Mouse (Mus musculus): ENCODE results near the gene Ganc. TPM values are rescaled to one million over a fixed set of nuclear protein-coding genes. Genes with fewer than 3 reads are reported as not detected.

The Ganc gene
- polyA plus RNA-seq (2014; fragmentation: Nextera tagmentation; extraction: Ambion mirVana): 7.8 and 9.2 TPM in 2 replicates

- WGBS: under 1% methylated on average over 17 of the region's 17 CpGs
- DNase-seq: no peak
- no peaks in the 10 kb centered on the region for H3K9me3 ChIP-seq (ENCODE audit: control insufficient read depth, low read length)
- H3K27ac ChIP-seq (replicated peaks; ENCODE audit: low read depth, low read length): peak within 1 kb of the TSS; percentile 84
- peak within 1 kb of the TSS; percentile 91 for H3K4me2 ChIP-seq (ENCODE audit: low read length)
- H3K9ac ChIP-seq (replicated peaks; ENCODE audit: low read length): peak within 1 kb of the TSS; percentile 79
- peak; percentile 73 for ATAC-seq (ENCODE audit: low FRiP score, low TSS enrichment)
- peaks cover 18% of the 10 kb centered on the region for H3K4me1 ChIP-seq (ENCODE audit: control insufficient read depth, insufficient read depth, low read length)
- peaks cover 5% of the 10 kb centered on the region; the same call in 1 of the 2 replicates for H3K36me3 ChIP-seq (ENCODE audit: control insufficient read depth, insufficient read depth, low read length)
- no peaks in the 10 kb centered on the region for H3K27me3 ChIP-seq (ENCODE audit: control insufficient read depth, insufficient read depth, low read length)
- peak within 1 kb of the TSS; percentile 81 for H3K4me3 ChIP-seq (replicated peaks; ENCODE audit: low read depth, low read length)
These were observed at the start of gene Ganc for GRCm38 (mm10) chr2:120403653-120403985. TSS of gene Ganc (plus strand) at chr2:120403896.

- H3K27ac ChIP-seq (replicated peaks; ENCODE audit: low read depth, low read length): no peak overlapping the region
- H3K36me3 ChIP-seq (ENCODE audit: control insufficient read depth, insufficient read depth, low read length): peaks cover 61% of the 10 kb centered on the region
- no peak for DNase-seq
- WGBS: 85% methylated on average over 1 of the region's 1 CpGs
- H3K4me2 ChIP-seq (ENCODE audit: low read length): no peak overlapping the region
- H3K9me3 ChIP-seq (ENCODE audit: control insufficient read depth, low read length): no peaks in the 10 kb centered on the region
- H3K27me3 ChIP-seq (ENCODE audit: control insufficient read depth, insufficient read depth, low read length): no peaks in the 10 kb centered on the region
- H3K9ac ChIP-seq (replicated peaks; ENCODE audit: low read length): no peak overlapping the region
- H3K4me1 ChIP-seq (ENCODE audit: control insufficient read depth, insufficient read depth, low read length): no peaks in the 10 kb centered on the region
- ATAC-seq (ENCODE audit: low FRiP score, low TSS enrichment): no peak
- no peak overlapping the region for H3K4me3 ChIP-seq (replicated peaks; ENCODE audit: low read depth, low read length)
These were observed 43.3 kb upstream of the Ganc start for GRCm38 (mm10) chr2:120360425-120360824.

GRCm38 (mm10) chr2:120366501-120366900 lies 37.2 kb upstream of the Ganc start:
- no peak overlapping the region for H3K9ac ChIP-seq (replicated peaks; ENCODE audit: low read length)
- H3K4me2 ChIP-seq (ENCODE audit: low read length): no peak overlapping the region
- 97% methylated on average over 3 of the region's 3 CpGs for WGBS
- H3K4me1 ChIP-seq (ENCODE audit: control insufficient read depth, insufficient read depth, low read length): no peaks in the 10 kb centered on the region
- ATAC-seq (ENCODE audit: low FRiP score, low TSS enrichment): no peak
- no peak for DNase-seq
- no peaks in the 10 kb centered on the region for H3K27me3 ChIP-seq (ENCODE audit: control insufficient read depth, insufficient read depth, low read length)
- H3K9me3 ChIP-seq (ENCODE audit: control insufficient read depth, low read length): no peaks in the 10 kb centered on the region
- H3K4me3 ChIP-seq (replicated peaks; ENCODE audit: low read depth, low read length): no peak overlapping the region
- peaks cover 71% of the 10 kb centered on the region for H3K36me3 ChIP-seq (ENCODE audit: control insufficient read depth, insufficient read depth, low read length)
- H3K27ac ChIP-seq (replicated peaks; ENCODE audit: low read depth, low read length): no peak overlapping the region

GRCm38 (mm10) chr2:120367416-120368207 lies 36.1 kb upstream of the Ganc start:
- WGBS: 95% methylated on average over 4 of the region's 4 CpGs
- no peak for DNase-seq
- peaks cover 70% of the 10 kb centered on the region for H3K36me3 ChIP-seq (ENCODE audit: control insufficient read depth, insufficient read depth, low read length)

GRCm38 (mm10) chr2:120373858-120374257 lies 29.8 kb upstream of the Ganc start:
- H3K4me1 ChIP-seq (ENCODE audit: control insufficient read depth, insufficient read depth, low read length): no peaks in the 10 kb centered on the region
- no peak overlapping the region for H3K4me3 ChIP-seq (replicated peaks; ENCODE audit: low read depth, low read length)
- no peak overlapping the region for H3K4me2 ChIP-seq (ENCODE audit: low read length)
- no peak overlapping the region for H3K9ac ChIP-seq (replicated peaks; ENCODE audit: low read length)
- WGBS: 88% methylated on average over 4 of the region's 4 CpGs
- peaks cover 83% of the 10 kb centered on the region for H3K36me3 ChIP-seq (ENCODE audit: control insufficient read depth, insufficient read depth, low read length)
- DNase-seq (no peak), ATAC-seq (ENCODE audit: low FRiP score, low TSS enrichment) (no peak)
- H3K27me3 ChIP-seq (ENCODE audit: control insufficient read depth, insufficient read depth, low read length): no peaks in the 10 kb centered on the region
- H3K27ac ChIP-seq (replicated peaks; ENCODE audit: low read depth, low read length): no peak overlapping the region
- H3K9me3 ChIP-seq (ENCODE audit: control insufficient read depth, low read length): no peaks in the 10 kb centered on the region

More at GRCm38 (mm10) chr2:120367416-120368207, 36.1 kb upstream of the Ganc start:
- no peak overlapping the region for H3K9ac ChIP-seq (replicated peaks; ENCODE audit: low read length)
- no peak overlapping the region for H3K27ac ChIP-seq (replicated peaks; ENCODE audit: low read depth, low read length)
- no peaks in the 10 kb centered on the region for H3K9me3 ChIP-seq (ENCODE audit: control insufficient read depth, low read length)
- H3K4me2 ChIP-seq (ENCODE audit: low read length): no peak overlapping the region
- H3K4me1 ChIP-seq (ENCODE audit: control insufficient read depth, insufficient read depth, low read length): no peaks in the 10 kb centered on the region
- no peak overlapping the region for H3K4me3 ChIP-seq (replicated peaks; ENCODE audit: low read depth, low read length)
- no peak for ATAC-seq (ENCODE audit: low FRiP score, low TSS enrichment)
- H3K27me3 ChIP-seq (ENCODE audit: control insufficient read depth, insufficient read depth, low read length): no peaks in the 10 kb centered on the region

GRCm38 (mm10) chr2:120386264-120386663 lies 17.4 kb upstream of the Ganc start:
- no peaks in the 10 kb centered on the region for H3K27me3 ChIP-seq (ENCODE audit: control insufficient read depth, insufficient read depth, low read length)
- H3K4me1 ChIP-seq (ENCODE audit: control insufficient read depth, insufficient read depth, low read length): no peaks in the 10 kb centered on the region
- WGBS: 100% methylated on average over 1 of the region's 1 CpGs
- no peak overlapping the region for H3K27ac ChIP-seq (replicated peaks; ENCODE audit: low read depth, low read length)
- DNase-seq (no peak), ATAC-seq (ENCODE audit: low FRiP score, low TSS enrichment) (no peak)
- no peak overlapping the region for H3K4me2 ChIP-seq (ENCODE audit: low read length)
- peaks cover 64% of the 10 kb centered on the region for H3K36me3 ChIP-seq (ENCODE audit: control insufficient read depth, insufficient read depth, low read length)
- H3K9ac ChIP-seq (replicated peaks; ENCODE audit: low read length): no peak overlapping the region
- H3K9me3 ChIP-seq (ENCODE audit: control insufficient read depth, low read length): no peaks in the 10 kb centered on the region
- H3K4me3 ChIP-seq (replicated peaks; ENCODE audit: low read depth, low read length): no peak overlapping the region

GRCm38 (mm10) chr2:120387291-120387690 lies 16.4 kb upstream of the Ganc start:
- H3K9ac ChIP-seq (replicated peaks; ENCODE audit: low read length): no peak overlapping the region
- 98% methylated on average over 1 of the region's 1 CpGs for WGBS
- H3K9me3 ChIP-seq (ENCODE audit: control insufficient read depth, low read length): no peaks in the 10 kb centered on the region
- H3K27me3 ChIP-seq (ENCODE audit: control insufficient read depth, insufficient read depth, low read length): no peaks in the 10 kb centered on the region
- ATAC-seq (ENCODE audit: low FRiP score, low TSS enrichment): no peak
- DNase-seq: no peak
- H3K36me3 ChIP-seq (ENCODE audit: control insufficient read depth, insufficient read depth, low read length): peaks cover 60% of the 10 kb centered on the region
- H3K27ac ChIP-seq (replicated peaks; ENCODE audit: low read depth, low read length): no peak overlapping the region
- no peak overlapping the region for H3K4me3 ChIP-seq (replicated peaks; ENCODE audit: low read depth, low read length)
- H3K4me1 ChIP-seq (ENCODE audit: control insufficient read depth, insufficient read depth, low read length): no peaks in the 10 kb centered on the region
- no peak overlapping the region for H3K4me2 ChIP-seq (ENCODE audit: low read length)

GRCm38 (mm10) chr2:120389376-120389775 lies 14.3 kb upstream of the Ganc start:
- 94% methylated on average over 3 of the region's 3 CpGs for WGBS
- Histone ChIP-seq H3K9ac (replicated peaks; ENCODE audit: low read length) (no peak overlapping the region), H3K36me3 (ENCODE audit: control insufficient read depth, insufficient read depth, low read length) (peaks cover 62% of the 10 kb centered on the region), H3K4me3 (replicated peaks; ENCODE audit: low read depth, low read length) (no peak overlapping the region), H3K4me2 (ENCODE audit: low read length) (no peak overlapping the region), H3K9me3 (ENCODE audit: control insufficient read depth, low read length) (no peaks in the 10 kb centered on the region), H3K4me1 (ENCODE audit: control insufficient read depth, insufficient read depth, low read length) (no peaks in the 10 kb centered on the region), H3K27me3 (ENCODE audit: control insufficient read depth, insufficient read depth, low read length) (no peaks in the 10 kb centered on the region), H3K27ac (replicated peaks; ENCODE audit: low read depth, low read length) (no peak overlapping the region)
- DNase-seq (no peak), ATAC-seq (ENCODE audit: low FRiP score, low TSS enrichment) (no peak)

- peaks cover 68% of the 10 kb centered on the region for H3K36me3 ChIP-seq (ENCODE audit: control insufficient read depth, insufficient read depth, low read length)
- no peak overlapping the region for H3K4me2 ChIP-seq (ENCODE audit: low read length)
- no peak overlapping the region for H3K4me3 ChIP-seq (replicated peaks; ENCODE audit: low read depth, low read length)
- ATAC-seq (ENCODE audit: low FRiP score, low TSS enrichment) (no peak), DNase-seq (no peak)
- no peak overlapping the region for H3K9ac ChIP-seq (replicated peaks; ENCODE audit: low read length)
- H3K9me3 ChIP-seq (ENCODE audit: control insufficient read depth, low read length): no peaks in the 10 kb centered on the region
- H3K27ac ChIP-seq (replicated peaks; ENCODE audit: low read depth, low read length): no peak overlapping the region
- WGBS: 98% methylated on average over 1 of the region's 1 CpGs
- H3K27me3 ChIP-seq (ENCODE audit: control insufficient read depth, insufficient read depth, low read length): no peaks in the 10 kb centered on the region
- no peaks in the 10 kb centered on the region for H3K4me1 ChIP-seq (ENCODE audit: control insufficient read depth, insufficient read depth, low read length)
These were observed 12.8 kb upstream of the Ganc start for GRCm38 (mm10) chr2:120390934-120391333.

Data from midbrain, embryonic 14.5 days (tissue).